Mouse (Mus musculus): Measurements from ENCODE around the gene Ezr.

Gene Ezr

DNA sequence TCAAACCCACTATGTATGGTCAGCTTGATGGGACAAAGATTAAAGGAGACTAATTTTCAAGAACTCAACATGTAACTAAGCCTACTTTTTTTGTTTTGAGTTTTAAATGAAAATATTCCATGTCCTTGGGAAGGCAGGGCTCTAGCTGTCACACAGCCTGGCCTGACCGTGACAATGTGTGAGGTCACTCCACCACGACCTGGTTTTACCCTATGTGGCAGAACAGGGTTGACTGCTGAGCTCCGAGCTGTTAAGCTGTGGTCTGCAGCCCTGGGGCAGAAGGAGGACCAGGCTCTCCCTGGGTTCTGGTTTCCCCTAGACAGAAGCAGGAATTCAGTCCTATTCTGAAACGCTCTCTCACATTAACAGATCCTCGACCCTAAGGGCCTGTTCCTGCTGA is 14.8 kb downstream of the Ezr start:
- DNase-seq, result peak in 1 of 2 experiments; percentile 35

GRCm38 (mm10) chr17:6766823-6767222 is 15.8 kb downstream of the Ezr start:
- peak in 1 of 2 experiments; percentile 4 for DNase-seq

- DNase-seq, result peak in 1 of 2 experiments; percentile 30
Observed at GRCm38 (mm10) chr17:6765886-6766285, 16.7 kb downstream of the Ezr start.

GRCm38 (mm10) chr17:6764730-6765129 is 17.9 kb downstream of the Ezr start:
- DNase-seq, result peak; percentile 61 to 65

- DNase-seq, result peak in 1 of 2 experiments; percentile 50
Observed at GRCm38 (mm10) chr17:6764227-6764593, 18.4 kb downstream of the Ezr start.

- DNase-seq, result no peak
Observed at GRCm38 (mm10) chr17:6763513-6764226, 18.9 kb downstream of the Ezr start.

DNA sequence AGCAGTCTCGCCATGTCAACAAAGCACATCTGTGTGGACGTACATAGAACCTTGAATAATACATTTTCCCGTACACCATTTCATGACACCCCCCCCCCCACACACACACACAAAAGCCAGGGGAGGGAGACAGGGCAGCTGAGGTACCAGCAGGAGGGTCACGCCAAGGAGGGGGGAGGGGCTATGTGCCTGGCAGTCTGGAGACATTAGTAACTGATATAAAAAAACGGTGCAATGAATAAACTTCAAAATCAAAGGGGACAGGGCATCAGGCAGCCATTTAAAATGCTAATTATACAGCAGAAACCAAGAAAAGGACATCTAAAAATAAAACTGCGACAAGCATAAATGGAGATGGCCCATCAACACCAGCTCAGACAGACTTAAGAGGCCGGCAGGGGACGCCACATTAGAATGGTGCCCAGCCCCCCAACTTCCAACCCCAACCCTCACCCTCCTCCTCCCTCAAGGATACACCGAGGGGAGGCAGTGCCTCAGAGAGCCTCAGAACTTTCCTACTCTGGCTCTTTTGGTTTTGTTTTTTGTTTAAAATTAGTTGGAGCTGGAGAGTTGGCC is 22.8 kb downstream of the Ezr start:
- DNase-seq, result no peak

DNA sequence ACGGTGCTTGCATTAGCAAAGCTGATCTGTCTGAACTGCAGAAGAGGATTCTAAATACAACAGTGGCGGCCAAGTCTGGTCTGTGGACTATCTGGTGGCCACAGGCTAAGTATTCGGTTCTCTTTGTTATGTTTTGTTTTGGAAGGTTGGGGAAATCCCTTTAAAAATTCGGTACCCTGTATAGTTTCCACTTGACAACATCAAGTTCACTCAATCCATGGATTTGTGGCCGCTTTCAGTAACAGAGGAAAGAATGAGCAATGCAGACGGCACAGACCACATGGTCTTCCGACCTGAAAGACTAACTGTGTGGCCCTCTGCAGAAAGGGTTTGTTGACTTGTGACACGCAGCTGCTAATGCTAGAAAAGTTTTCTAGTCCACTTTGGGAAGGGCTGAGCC is 23.7 kb downstream of the Ezr start:
- no peak for DNase-seq

DNA sequence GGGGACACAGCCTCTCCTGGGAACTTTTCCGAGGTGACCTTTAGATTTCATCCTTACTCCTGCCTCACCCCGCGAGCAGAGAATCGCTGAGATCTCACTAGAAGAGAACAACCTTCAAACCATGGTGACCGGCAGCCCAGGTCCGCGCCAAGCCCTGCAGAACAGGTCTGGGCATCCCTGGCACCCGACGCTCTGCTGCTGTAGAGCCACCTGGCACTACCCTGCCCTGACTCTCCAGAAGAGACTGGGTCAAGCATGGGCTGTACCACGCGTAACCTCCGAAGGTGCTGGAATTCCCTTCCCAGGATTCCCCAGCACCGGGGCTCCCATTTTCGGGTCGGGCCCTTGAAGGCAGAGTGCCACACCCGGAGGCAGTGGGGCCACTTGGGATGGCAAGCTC is 24.7 kb downstream of the Ezr start:
- peak; percentile 36 to 62 for DNase-seq

DNA sequence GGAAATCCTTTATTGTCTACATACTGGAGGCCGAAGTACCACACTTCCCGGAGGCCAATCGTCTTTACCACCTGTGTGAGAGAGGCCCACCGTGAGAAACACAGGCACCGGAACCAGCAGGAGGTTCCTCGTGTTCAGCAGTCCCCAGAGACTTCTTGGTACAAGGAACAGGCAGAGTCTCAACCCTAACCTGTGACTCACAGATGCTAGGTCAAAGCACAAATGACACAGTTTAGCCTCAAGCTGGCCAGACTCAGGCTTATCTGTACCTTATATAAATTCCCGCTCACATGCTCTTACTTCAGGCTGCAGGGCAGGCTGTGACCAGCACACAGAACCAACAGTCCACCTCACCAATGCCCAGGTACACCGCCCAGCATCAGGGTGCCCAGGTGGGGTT is 26.7 kb downstream of the Ezr start:
- DNase-seq, result peak in 1 of 2 experiments; percentile 37

GRCm38 (mm10) chr17:6755176-6755575 is 27.4 kb downstream of the Ezr start:
- DNase-seq, result peak in 1 of 2 experiments; percentile 71

DNA sequence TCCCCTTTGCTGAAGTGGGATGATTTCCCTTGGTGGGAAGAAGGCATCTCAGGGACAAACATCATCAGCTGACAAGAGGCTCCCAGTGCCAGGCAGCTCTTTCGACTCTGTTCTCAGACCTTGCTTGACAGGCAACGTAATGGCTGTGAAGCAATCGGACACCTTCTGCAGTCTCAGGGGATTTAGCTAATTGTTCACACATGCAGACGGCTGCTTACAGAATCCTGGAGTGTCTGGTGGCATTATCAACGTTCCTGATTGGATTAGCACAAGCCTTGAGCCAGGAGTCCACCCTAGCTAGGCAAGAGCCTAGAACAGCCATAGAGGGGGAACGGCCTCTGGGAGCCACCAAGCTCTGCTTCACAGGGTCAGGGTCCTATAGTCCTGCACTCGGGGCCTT is 30.2 kb downstream of the Ezr start:
- DNase-seq, result no peak

GRCm38 (mm10) chr17:6751221-6751859 is 31.2 kb downstream of the Ezr start:
- DNase-seq, result peak in 1 of 2 experiments; percentile 33

- DNase-seq, result peak in 1 of 2 experiments; percentile 44
Observed at GRCm38 (mm10) chr17:6748779-6749464, 33.7 kb downstream of the Ezr start.

DNA sequence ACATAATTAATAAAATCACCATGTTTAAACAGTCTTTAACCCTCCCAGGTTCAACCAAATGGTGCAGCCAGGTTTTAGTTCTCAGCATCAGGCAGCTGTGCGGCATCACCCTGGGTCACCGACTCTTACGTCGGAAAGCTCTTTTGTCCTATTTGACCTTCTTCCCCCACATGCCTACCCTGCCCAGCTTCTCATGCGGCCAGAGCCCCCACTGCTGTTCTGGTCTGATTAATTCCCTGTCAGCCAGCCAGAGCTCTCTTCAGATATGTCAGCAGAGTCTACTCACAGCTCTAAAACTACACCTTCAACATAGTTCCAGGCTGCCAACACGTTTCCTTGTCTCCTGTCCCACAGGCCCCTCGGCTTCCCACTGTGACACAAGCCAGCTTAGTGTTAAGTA is 35.1 kb downstream of the Ezr start:
- DNase-seq, result peak in 1 of 2 experiments; percentile 18

DNA sequence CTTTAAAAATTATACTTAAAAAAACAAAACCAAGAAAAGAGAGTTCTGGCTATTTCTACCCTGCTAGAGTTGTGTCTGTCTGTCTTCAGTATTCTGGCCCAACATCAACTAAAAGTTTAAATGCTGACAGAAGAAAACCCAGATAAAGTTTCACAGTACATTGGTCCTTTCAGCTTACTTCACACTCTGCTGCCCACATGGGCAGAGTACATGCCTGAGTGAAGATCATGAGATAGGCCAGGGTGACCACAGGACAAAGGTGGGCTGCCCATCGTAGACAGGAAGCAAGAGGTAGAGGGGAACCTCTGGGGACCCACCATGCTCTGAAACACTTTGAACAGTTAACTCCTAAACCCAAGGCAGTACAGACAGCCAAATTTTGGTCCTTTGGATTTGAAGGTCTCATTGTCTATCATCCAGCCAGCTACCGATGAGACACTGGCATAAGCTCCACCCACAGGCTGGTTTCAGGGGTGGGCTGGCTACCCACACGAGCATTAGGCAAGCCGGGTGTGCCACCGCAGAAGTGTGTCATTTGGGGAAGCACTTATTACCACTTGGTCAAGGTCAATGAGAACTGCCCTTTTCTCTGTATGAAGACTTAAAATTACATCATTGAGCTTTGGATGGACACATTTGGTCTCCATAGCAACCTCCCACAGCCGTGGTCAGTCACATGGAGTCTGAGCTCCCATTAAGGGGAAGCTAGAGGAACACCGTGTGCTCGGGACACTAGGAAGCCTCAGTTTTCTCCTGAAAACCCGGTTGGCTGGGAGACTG is 35.9 kb downstream of the Ezr start:
- peak; percentile 63 to 74 for DNase-seq

DNA sequence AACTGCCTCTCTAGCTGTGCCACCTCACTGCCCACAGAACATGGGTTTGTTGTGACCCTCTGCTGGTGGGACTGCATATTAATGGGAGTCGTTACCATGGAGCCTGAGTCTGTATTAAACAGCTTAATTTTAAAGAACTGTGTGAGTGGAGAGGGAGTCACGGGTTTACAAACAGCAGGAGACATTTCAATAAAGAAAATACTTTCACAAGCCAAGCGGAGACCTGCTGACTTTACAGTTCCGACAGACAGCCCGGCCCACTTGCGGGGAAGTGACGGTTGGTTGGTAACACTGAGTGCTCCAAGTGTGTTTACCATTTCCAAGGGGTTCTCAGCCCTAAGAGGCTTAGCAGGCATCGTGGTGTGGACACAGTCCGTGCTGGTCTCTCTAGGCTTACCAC is 36.6 kb downstream of the Ezr start:
- DNase-seq, result peak; percentile 60 to 73

DNA sequence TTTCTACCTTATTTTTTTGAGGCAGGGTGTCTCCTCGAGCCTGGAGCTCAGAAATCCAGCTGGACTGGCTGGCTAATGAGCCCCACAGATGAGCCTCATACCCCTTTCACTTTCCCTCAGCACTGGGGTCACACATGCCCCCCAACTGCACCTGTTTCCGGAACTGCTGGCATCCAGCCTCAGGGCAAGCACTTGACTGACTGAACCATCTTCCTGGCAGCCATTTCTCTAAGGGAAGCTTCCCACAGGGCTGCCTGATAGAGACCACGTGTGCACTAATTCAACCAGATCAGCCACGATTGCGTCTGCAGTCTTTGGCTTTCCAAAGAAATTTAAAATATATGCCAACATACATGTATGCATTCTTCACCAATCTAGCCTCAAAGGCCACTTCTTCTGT is 37.1 kb downstream of the Ezr start:
- peak in 1 of 2 experiments; percentile 7 for DNase-seq

GRCm38 (mm10) chr17:6744871-6745270 is 37.7 kb downstream of the Ezr start:
- DNase-seq, result no peak

DNA sequence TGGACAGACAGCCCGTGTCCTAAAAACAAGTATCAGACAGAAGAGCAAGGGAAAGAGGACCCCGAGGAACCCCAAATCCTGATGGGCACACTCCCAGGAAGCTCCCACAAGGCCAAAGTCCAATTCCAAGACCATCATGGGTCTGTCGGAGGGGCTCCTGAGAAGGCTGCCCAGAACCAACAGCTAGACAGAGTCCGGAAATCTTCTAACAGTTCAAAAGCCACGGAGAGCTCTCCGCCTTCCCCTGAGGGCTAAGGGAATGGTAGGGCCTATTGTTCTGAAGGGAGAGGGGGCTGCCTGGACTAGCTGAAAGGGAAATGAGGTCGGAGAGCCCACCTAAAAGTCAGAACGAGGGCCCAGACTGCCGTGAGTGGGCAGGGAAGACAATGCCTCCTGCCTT is 38.2 kb downstream of the Ezr start:
- no peak for DNase-seq

DNA sequence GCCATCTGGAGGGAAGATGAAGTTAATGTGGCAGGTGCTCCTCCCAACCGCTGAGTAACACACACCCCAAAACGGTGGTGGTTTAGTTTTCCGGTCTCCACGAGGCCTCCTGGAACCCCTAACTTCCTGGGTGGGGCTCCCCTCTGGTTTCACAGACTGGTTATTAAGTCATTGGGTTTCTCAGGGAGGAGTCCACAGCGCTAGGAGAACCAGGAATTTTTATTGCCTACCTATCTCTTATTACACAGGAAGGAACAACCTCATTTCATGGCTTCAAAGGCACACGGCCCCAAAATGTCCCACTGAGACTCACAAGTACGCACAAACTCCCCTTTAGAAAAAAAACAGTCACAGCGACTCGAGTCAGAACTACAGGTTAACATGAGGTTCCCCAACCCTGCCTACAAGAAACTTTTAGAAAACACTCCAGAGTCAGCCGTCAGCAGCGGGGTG is 38.8 kb downstream of the Ezr start:
- DNase-seq, result peak in 1 of 2 experiments; percentile 14

DNA sequence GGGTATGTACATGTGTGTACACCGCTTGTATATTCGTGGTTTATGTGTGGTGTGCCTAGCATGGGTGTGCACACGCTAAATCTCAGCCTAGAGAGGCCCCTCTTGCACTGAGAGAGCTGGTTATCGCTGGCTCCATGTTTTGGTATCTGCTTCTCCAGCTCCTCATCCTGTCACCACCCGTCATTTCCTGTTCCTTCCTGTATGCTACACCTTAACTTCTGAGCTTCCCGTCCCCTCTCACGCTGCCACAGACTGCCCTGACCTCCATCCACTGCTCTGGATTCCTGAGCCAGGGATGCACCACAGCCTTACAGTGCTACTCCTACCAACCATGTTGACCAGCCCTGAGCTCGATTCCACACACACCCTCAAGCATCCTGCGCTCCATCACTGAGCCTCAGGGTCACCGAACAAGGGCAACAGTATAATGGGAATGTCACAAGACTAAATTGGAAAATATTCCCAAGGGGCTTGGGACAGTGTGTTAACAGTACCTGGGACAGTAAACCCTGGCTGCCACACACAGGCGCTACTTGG is 39.5 kb downstream of the Ezr start:
- DNase-seq, result peak in 1 of 2 experiments; percentile 5
